Mouse (Mus musculus) lung, postnatal 14 days (tissue): ENCODE measurements around the gene Slc6a12.

Source experiments
- DNase-seq: peaks from one replicate; pipeline ENCODE4 v3.0.0; 2021

Gene Slc6a12

DNA sequence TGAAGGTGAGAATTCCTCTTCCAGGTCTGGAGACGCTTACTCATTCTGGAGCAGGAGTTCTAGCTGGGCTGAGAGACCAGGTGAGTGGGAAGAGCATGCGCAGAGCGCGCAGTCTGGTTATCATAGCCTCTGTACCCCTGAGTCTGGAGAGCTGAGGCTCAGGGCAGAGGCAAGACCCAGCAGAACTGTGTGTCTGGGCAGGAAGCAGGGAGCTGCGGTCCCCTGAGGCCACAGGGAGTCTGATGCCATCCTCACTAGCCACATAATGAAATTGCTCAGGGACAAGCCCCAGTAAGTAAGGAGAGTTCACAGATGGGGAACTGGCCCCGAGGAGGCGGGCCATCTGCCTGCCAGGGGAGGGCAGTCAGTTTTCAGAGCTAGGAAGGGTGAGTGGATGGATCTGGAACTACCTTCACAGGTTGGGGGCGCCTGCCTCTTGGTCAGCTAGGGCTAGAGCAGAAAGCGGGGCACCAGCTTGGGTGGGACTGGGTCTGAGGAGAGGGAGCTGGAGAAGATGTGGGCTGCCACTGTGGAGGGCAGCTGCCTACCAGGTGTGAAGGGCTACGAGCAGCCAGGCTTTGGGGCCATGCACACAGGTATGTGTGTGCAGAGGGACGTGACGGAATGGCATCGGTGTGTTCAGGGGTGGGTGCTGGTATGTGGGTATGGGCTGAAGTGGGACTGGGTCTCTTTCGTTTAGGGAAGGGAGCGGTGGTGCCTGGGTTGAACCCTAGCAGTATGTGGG lies at the start of gene Slc6a12:
Gene Slc6a12 (plus strand): TSS at position 51 of the 745 bp plus-strand sequence.
- peak; percentile 12 for DNase-seq

DNA sequence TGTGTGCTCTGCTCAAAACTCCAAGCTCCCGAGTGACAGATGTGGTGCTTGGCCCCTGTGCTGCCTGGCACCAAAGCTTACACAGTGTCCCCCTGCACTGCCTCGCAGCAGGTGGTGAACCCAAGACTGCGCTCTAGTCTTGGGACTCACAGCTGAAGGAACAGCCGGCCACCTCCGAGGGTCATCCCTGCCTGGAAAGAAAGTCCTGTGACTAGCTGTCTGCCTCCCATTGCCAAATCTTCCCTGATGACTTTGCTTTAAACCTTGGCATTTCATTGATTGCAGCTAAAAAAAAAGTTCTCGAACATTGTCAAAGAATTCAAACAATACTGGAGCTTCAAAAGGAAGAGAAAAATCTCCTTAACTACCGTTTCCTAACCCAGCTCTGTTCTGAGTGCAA lies 43.6 kb upstream of the Slc6a12 start:
- DNase-seq, result no peak

DNA sequence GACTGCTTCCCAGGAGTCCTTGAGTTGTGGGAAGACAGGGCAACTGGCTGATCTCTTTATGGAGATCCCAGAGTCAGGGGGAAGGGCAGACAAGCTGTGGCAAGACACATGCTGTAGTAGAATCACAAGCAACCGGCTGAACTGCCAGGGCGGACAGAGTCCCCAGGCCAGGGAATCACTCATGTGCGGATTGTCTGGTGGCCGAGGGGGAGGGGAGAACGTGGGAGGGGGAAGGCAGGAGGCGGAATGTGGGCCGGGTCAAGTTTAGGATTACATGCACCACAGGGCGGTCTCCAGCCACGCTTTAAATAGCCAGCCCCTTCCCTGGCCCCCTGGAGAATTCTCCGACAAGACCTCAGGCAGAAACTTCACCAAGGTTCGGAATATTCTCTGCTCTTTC lies 42.9 kb upstream of the Slc6a12 start, which contains the start of gene Slc6a13:
Gene Slc6a13 (plus strand): TSS at position 274 of the 400 bp plus-strand sequence.
- peak; percentile 5 for DNase-seq

DNA sequence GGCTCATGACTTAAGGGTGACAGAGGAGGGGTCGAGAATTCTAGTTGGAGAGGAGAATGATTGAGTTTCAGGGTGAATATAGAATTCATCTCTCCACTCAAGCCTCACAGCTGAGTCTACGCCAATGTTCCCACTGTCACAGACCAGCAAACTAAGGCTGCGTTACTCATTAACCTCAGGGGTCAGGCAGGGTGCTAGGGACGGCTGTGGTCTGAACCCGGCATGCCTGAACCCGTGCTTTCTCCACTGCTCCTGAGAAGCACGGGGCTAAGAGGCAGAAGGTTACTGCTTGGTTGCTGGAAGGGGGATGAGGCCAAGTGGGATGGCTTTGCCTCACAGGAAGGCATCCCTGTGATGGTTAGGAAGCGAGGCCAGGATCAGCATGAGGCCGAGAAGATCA lies 42.4 kb upstream of the Slc6a12 start:
- DNase-seq, result no peak

DNA sequence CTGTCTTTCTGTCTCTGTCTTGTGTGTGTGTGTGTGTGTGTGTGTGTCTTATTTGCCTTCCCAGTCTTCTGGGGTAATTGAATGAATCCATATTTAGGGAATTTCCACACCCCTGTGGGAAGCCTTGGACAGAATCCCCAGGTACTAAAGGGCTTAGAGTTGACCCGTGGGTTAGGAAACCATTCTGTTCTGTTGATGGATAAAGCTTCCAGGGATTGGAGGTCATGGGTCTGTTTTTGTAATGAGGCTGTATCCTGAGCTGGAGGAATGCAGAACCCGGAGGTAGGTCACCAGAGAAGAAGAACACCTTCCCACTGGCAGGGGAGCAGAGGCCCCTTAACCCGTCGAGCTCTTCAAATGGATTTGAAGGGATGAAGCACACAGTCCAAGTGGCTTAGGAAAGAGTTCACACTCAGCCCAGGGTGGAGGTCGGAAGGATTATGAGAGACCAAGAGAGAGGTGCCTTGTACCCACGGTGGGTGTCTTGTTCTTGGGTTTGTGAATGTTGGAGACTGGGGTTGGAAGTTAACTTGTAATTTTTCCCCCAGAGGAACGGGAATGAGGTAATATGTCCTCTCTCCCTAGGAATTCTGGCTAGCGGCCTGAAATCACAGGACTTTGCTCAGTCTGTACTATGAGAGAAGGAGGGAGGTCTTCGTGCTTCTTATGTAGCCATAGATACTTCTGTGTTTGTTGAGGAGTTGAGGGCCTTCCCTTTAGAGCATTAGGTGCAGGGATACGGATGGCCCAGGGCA lies 39.2 kb upstream of the Slc6a12 start:
- DNase-seq, result no peak

DNA sequence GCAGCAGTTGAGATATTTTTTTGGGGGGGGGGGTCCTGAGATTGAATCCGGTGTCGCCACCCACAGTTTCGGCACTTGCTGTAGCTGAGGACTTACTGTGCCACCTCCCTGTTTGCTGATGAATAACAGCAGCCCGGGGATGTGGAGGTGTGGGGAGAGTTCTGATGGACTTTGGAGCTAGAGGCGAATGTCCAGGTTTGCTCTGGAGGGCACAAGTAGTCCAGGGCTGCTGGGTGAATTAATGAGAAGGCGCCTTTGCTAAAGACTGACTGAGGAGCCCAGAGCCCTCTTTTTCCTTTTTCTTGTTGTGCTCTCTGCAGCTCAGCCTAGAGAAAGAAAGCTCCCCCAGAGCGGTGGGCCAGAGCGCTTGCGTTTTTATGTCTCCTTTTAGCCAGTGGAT lies 38.2 kb upstream of the Slc6a12 start:
- DNase-seq, result no peak

DNA sequence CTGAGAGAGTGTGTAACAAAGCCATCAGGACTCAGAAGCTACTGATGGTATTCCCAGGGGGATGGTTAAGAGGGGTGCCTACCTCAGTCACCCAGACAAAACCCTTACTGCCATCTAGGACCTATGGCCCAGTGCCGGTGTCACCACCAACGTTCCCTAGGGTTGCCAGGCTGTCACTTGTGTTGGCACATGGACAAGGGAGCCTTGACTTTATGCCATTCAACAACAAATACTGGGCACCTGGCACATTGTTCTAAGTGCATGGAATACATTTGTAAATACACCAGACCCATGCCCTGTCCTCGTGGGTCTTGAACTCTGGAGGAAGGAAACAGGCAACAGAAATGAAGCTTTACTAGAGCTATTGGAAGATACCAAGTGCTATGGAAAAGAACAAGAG lies 37.3 kb upstream of the Slc6a12 start:
- DNase-seq, result no peak

DNA sequence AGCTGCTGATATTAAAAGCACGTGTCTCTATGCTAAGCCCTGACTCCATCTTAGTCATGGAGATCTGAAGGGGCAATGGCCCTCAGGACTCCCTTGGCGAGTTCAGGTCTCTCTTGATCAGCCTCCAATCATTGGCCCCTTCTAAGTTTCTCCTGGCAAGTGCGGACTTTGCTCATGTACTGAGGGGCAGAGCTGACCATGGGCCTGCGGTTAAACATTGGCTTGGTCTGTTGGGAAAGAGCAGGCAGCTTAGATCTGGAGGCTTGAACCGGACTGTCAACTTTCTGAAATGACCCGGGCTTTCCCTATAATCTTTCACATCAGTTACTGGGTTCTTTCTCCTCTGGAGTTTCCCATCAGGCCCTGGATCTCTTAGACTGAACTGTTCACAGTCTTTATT lies 31.9 kb upstream of the Slc6a12 start:
- no peak for DNase-seq

DNA sequence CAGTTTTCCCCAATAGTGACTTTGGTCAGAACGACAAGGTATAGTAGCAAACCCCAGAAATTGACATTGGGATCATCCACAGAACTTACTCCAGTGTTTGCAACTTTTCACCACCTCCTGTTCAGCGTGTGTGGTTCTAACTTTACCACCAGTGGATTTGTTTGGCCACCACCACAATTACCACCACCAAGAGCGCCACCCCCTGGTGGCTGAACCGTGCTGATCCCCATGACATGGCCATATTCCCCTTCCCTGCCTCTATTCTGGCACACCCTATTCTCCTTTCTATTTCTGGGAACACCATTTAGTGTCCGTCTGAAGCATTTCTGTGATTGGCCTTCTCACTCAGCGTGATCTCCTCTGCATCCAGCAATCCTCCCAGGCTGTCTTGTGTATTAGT lies 23.8 kb upstream of the Slc6a12 start:
- no peak for DNase-seq

DNA sequence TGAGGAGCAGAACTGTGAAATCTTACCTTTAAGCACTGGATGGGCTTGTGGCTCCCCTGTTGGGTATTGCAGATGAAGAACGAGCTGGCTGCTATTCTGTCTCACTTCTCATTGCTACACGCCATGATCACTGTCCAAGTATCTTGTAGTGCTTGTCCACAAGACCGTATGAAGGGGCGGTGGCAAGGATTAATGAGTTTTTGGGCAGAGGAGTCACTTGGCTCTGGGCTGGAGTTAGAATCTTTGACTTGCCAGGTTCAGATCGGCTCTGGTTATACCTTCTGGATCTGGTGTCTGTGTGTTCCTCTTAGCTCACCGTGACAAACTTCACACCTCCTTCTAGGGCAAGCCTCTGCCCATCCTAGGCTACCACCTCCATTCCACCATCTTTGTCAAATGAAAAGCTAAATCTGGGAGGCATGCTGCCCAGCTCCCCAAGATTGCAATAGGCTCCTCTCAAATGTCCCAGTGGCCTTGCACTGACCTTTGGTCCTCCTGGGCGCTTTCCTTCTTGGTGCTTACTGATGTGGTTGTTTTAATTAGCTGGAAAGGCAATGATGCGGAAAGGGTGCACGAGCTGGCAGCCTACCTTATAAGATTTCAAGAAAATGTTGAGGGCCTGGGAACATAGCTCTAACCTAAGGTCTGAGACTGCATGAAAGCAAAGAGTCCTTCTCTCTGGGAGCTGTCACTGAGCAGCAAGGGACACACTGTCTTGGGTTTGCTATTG lies 20.3 kb upstream of the Slc6a12 start:
- no peak for DNase-seq

DNA sequence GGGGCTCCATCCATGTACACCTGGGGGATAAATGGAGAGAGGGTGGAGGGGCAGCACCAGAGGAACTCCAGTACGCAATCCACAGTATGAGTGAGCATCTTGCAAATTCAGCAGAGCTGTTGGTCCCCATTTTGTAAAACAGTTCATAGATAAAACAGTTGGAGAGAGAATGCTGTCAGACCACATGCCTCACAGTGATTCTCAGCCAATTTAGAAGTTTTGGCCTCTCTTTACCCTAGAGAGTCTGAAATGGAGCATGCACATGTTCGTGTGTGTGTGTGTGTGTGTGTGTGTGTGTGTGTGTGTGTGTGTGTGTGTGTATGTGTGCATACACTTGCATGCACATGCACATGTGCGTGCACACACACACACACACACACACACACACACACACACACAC lies 17.6 kb upstream of the Slc6a12 start:
- DNase-seq, result no peak

DNA sequence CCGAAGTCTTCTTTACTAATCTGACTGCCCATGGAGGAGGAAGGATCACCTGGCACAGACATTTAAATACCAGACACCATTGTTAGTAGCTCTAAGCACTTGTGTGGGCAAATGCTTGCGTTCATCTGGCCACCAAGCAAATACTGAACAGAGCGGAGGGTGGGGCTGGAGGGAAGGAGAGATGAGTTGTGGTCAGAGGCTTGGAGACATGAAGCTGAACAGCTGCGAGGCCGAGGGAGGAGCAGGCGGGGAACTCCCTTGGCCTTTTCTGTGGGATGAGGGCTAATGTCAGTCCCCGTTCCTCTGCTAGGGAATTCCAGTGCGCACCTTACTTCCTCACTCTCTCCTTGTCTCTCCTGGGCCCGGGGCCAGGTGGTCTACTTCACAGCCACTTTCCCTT lies 17.1 kb upstream of the Slc6a12 start:
- DNase-seq, result no peak

DNA sequence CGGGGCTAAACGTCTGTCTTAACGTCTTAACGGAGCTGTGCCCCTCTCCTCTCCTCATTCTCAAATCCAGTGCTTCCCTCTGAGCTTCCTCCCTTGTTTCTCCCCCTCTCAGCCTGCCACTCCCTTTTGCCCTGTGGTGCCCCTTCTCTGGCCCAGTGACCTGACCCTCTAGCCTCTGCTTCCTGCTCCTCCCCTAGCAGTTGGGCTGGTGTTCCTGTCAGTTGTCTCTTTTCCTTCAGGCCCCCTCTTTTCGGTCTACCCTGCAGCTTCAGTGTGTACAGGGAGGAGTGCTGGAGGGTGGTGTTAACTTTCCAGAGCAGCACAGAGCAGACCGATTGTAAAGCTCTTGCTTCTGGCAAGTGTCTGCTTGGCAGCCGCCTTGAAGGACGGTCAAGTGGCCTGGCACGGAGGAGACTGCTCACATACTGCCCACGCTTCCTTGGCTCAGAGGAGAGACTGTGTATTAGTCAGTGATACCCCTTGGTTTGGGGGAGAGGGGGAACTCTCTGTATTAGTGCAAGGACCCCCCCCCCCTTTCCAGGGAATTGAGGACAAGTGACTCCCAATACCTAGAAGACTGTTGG lies 16.3 kb upstream of the Slc6a12 start:
- no peak for DNase-seq

DNA sequence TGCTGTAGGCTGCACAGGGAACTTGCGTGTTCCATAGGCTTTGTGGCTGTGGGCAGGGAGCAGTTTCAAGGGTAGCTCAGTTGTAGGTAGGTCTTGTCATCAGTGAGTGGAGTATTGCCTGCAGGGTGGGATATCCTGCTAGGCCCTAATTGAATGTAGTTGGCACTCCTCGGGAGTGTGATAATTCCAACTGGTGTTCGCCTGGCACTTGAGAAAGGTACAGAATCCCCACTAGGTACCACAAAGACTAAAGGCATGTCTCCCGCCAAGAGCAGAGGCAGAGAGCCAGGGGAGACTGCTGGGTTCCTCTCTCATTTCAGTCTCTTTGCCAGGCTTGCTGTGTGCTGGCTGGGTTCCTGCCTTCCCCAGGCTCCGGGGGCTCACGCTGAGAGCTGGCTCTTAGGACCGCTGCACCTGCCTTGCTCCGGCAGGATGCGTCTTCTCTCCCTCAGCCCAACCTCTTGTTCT lies 14.4 kb upstream of the Slc6a12 start:
- DNase-seq, result no peak

DNA sequence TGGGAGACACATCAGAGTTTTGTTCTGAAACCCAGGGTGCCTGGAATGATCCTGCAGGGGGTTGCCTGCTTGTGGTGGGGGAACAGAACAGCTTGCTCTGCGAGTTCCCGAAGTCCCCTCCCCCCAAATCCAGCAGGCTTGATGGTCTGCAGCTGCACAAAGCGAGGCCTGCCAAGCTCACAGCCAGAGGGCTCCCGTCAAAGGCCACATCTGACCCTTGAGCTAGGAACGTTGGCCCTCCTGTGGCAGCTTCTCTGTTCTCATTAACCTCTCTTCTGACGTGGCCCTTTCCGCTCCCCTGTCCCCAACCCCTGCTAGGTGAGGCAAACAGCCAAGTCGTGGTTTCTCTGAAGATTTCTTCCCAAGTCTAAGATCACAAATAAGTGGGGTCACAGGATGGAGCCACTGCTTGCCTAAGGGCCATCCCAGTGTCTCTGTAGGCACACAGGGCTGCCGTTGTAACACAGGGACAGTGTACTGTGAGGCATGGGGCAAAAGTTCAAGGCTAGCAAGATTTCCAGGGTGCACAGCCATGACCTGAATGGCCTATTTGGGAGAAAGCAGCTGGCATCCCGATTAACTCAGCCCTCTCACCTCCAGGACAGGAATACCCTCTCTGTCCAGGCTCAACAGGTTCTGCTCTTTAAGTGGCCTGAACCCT lies 12.9 kb upstream of the Slc6a12 start:
- peak; percentile 56 for DNase-seq

DNA sequence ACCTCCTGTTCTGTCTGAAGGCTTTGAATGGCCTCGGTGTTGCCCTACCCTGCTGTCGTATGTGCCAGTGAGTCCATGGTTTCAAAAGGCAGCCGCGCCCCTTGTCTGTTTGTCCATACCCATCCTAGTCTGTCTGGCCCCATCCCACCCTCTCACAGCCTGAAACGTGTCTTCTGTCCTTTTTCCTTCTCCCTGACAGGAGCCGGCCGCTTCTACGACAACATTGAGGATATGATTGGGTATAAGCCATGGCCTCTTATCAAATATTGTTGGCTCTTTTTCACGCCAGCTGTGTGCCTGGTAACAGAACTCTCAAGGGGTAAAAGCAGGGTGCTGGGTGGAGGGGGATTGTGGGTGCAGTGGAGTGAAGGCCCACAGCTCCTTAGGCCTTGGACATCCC lies 7.0 kb upstream of the Slc6a12 start:
- DNase-seq, result no peak

DNA sequence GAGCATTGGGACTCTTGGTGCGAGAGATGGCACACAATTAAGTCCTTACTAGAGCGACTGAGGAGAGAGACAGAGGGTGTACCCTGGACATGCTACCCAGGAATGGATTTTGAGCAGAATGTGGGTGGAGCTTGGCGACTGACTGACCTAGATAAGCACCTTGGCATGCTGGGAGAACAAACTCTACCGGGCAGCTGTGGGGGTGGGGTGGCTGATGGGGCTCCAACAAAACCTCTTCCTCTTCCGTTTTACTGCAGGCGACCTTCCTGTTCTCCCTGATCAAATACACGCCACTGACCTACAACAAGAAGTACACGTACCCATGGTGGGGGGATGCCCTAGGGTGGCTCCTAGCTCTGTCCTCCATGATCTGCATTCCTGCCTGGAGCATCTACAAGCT lies 6.3 kb upstream of the Slc6a12 start:
- DNase-seq, result no peak

DNA sequence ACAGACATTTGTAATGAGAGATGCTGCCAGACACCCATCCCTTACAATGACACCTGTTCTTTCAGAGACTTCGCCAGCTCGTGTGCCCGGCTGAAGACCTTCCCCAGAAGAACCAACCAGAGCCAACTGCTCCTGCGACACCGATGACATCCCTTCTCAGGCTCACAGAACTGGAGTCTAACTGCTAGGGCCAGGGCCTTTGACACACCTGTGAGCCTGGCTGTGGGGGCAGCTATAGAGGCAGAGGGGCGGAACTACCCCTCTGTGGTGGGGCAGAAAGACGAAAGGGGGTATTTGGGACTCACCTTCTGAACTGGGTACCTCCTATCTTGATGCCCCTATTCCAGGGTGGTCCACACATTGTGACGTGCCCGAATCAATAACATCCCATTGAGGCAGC lies 5.6 kb upstream of the Slc6a12 start:
- no peak for DNase-seq

DNA sequence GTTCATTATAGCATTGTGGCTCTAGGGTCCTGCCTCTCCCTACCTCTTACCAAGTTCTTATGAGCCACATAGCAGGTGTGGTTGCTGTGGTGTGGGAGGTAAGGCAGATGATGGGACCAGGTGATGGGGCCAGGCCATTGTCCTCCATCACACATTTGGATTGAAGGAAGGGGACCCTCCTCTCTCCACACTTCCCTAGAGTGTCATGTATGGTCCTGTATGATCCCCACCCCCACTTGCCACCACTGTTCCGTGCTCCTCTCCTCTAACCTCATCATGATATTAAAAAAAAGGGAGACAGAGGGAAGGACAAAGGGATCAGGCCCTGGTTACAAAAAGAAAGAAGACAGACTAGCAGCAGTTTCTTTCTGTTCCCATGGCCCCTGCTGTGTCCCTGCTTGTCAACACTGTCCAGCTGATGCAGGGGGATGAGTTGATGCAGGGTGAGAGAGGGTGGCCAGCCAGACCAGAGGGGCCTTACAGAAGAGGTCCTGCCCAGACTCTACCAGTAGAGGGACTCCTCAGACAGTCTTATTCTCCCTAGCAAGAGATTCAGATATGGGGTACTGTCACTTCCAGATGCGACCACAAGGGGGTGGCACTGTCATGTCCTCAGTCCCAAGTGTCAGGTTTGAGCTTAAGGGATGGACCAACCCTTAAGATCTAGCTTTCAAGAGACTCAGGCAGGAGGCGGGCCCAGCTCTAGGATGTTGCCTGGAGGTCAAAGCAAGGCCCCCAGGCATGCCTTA lies 4.9 kb upstream of the Slc6a12 start:
- DNase-seq, result peak; percentile 77

DNA sequence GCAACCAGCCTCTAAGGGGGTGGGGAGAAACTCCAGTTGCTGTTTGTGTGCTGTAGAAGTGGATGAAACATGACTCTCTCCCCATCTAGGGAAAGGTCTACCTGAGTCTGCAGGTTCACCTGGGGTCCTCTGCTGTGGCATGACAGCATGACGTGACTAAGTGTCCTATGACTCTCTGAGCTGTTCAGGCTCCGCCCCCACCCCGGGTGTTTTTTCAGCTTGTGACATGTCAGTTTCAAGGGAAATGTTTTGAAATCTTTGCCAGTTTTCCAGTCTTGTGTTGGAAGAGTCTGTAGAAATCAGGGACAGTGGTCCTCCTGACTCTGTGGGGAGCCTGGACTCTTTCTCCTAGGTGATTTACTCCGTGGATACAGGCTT lies 4.4 kb upstream of the Slc6a12 start:
- DNase-seq, result no peak

DNA sequence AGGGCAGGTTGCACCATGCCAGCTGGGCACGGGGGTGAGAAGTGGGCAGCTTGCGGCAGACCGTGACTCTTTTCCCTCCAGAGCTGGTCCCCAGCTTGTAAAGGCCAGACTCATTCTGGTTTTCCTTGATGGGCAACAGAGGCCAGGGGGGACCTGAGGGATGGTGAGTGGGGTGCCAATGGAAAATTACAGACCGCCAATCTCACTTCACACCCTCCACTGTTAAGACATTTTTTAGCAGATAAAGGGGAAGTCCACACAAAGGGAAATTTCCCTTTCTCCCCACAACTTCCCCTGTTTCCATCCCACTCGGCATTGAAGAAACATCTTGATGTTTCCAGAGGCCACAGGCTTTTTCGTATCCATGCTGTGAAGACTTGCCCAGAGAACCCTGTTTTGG lies 1.2 kb upstream of the Slc6a12 start:
- no peak for DNase-seq

DNA sequence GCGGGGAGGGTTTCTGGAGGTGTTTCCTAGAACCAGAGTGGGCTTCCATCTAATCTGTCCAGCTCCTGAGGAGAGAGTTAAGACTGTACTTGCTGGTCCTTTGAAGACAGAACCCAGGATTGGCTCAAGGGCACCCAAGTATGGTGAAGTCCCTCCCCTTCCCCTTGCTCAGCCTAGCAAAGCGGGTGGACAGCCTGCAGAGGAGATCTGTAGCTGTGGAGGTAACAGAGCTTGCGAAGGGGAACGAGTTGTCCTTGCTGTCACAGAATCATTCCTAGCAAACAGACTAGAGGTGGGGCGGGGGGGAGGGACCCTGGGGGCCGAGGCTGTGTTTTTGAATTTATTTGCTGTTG lies 871 bp downstream of the Slc6a12 start:
- DNase-seq, result no peak
